Mouse (Mus musculus): ENCODE measurements around the gene Brsk1. TPM values are rescaled to one million over a fixed set of nuclear protein-coding genes. Genes with fewer than 3 reads are reported as not detected.
A peak's percentile ranks its signal among the peaks of the same experiment; 100 is the strongest.

Gene Brsk1
- total and polyA plus RNA-seq, 2 experiments from 2014 or later: 6.2 to 205 TPM

- Histone ChIP-seq H3K27ac (ENCODE audit: low read depth, low read length) (no peak overlapping the region), H3K4me3 (ENCODE audit: low read depth, low read length) (no peak overlapping the region), H3K9me3 (ENCODE audit: low read length) (no peaks in the 10 kb centered on the region), H3K36me3 (ENCODE audit: insufficient read depth) (peaks cover 18% of the 10 kb centered on the region), H3K9ac (no peak overlapping the region), H3K27me3 (ENCODE audit: insufficient read depth, low read length) (no peaks in the 10 kb centered on the region), H3K4me2 (ENCODE audit: low read depth) (no peak overlapping the region), H3K4me1 (ENCODE audit: insufficient read depth) (no peaks in the 10 kb centered on the region)
- ATAC-seq (no peak), DNase-seq (no peak)
- WGBS: 90% methylated on average over 2 of the region's 2 CpGs
- TF ChIP-seq CTCF (IDR thresholded peaks at IDR 0.05; ENCODE audit: low read depth): no peak
Measured at GRCm38 (mm10) chr7:4749169-4749568, 58.8 kb downstream of the Brsk1 start.

DNA sequence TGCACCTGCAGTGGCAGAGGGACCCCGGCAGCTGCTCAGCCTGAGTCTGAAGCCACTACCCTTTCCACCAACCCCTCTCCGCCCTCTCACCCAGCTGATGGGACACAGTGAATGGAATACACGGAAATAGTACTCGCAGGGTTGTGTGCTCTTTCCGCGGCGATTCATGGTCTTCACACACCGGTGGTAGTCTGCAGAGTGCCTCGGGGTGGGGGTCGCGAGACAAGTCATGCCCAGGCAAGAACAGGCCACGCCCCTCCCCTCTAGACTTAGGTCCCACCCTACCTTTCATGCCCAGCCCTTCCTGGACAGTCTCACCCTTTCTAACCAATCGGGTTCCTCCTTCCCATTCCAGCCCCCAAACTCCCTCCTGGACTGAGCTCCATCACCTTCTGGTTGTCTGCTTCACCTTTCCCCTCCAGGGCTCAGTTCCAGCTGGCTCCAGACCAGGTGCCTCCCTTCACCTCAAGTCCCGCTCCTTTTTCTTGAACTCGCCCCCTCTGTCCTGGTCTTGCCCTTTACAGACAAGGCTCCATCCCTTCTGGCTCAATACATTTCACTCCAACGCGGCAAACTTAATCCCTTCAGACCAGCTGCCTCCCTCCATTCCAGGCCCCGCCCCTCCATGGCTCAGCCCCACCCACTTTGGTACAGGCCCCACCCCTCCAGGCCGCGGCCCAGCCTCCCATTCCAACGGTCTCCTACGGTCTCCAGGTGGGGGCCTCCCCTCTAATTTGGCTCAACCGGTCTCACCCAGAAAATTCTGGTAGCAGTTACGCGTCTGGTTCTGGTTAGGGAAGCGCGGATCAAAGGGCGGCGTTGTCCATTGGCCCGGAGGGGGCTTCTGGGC is 61.8 kb downstream of the Brsk1 start:
- Histone ChIP-seq H3K4me2 (ENCODE audit: low read depth) (peak overlapping the region; percentile 48), H3K4me1 (ENCODE audit: insufficient read depth) (no peaks in the 10 kb centered on the region), H3K9ac (peak overlapping the region; percentile 14; the same call in 1 of the 2 replicates), H3K27ac (ENCODE audit: low read depth, low read length) (no peak overlapping the region), H3K27me3 (ENCODE audit: insufficient read depth, low read length) (no peaks in the 10 kb centered on the region), H3K36me3 (ENCODE audit: insufficient read depth) (no peaks in the 10 kb centered on the region), H3K9me3 (ENCODE audit: low read length) (no peaks in the 10 kb centered on the region), H3K4me3 (ENCODE audit: low read depth, low read length) (peak overlapping the region; percentile 20)
- no peak for TF ChIP-seq CTCF (IDR thresholded peaks at IDR 0.05; ENCODE audit: low read depth)
- DNase-seq (no peak), ATAC-seq (peak; percentile 42)
- WGBS: 2% methylated on average over 30 of the region's 30 CpGs

DNA sequence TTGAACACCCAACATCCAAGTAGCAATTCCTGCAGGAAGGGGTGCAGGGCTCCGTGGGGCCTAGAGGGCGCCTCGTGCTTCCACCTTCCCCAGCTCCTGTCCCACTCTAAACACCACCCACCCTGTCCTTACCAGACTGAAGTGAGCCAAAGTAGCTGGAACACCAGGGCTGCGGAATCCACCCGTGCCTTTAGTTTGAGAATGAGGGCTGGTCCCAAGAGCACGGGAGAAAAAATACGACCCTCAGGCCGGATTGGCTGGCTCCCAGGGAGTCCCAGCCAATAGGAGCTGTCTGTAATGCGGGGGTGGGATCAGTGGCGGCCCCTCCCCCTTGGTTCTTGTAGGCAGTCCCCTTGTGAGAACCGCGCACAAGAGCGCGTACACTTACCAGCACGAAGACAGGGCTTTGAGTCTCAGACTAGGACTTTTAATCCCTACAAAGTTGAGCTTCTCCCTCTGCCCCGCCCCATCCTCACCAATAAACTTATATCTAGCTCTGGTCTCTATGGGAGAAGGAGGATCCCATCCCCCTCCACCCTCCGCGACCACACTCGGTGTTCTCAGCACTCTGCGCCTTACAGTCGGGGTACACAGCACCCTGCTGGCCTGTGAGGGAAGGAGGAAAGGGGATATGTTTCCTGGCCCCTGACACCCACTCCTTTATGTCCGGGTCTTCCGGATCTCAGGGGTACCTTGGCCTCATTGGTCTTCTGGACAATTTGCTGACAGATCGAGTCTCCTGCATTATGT is 62.6 kb downstream of the Brsk1 start, which contains the start of gene Cox6b2:
Cox6b2 (minus strand) TSS at position 274 of the 750 bp plus-strand sequence.
- H3K9me3 ChIP-seq (ENCODE audit: low read length): no peaks in the 10 kb centered on the region
- H3K4me3 ChIP-seq (ENCODE audit: low read depth, low read length): peak within 1 kb of the TSS; percentile 20
- 4% methylated on average over 24 of the region's 24 CpGs for WGBS
- no peaks in the 10 kb centered on the region for H3K36me3 ChIP-seq (ENCODE audit: insufficient read depth)
- H3K9ac ChIP-seq: peak within 1 kb of the TSS; percentile 14
- ATAC-seq: peak; percentile 94
- 0 out of 2 replicates have a peak, but pooled peaks have one; percentile 13 for TF ChIP-seq CTCF (IDR thresholded peaks at IDR 0.05; ENCODE audit: low read depth)
- peak within 1 kb of the TSS; percentile 48 for H3K4me2 ChIP-seq (ENCODE audit: low read depth)
- no peaks in the 10 kb centered on the region for H3K4me1 ChIP-seq (ENCODE audit: insufficient read depth)
- peak; percentile 84 for DNase-seq
- no peaks in the 10 kb centered on the region for H3K27me3 ChIP-seq (ENCODE audit: insufficient read depth, low read length)
- H3K27ac ChIP-seq (ENCODE audit: low read depth, low read length): no peak within 1 kb of the TSS

DNA sequence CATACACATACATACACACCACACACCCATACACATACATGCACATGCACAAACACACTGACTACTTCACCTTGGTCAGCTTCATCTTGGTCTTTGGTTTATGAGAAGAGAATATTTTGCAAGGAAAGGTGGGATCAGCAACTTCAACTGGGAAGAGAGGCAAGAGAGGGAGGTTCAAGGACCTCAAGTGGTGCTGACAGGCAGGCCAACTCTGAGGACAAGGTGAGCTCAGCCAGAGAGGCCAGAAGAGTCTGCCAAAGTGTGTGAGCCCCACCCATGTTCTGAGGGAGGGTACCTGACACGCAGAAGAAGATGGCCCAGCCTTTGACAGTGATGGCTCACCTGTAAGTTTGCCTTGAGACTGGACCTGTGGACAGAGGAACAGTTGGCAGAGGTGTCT is 69.3 kb downstream of the Brsk1 start:
- H3K4me2 ChIP-seq (ENCODE audit: low read depth): no peak overlapping the region
- H3K27me3 ChIP-seq (ENCODE audit: insufficient read depth, low read length): no peaks in the 10 kb centered on the region
- DNase-seq (no peak), ATAC-seq (no peak)
- no peaks in the 10 kb centered on the region for H3K9me3 ChIP-seq (ENCODE audit: low read length)
- H3K4me3 ChIP-seq (ENCODE audit: low read depth, low read length): no peak overlapping the region
- H3K4me1 ChIP-seq (ENCODE audit: insufficient read depth): no peaks in the 10 kb centered on the region
- whole genome bisulfite sequencing: 42% methylated on average over 1 of the region's 1 CpGs
- no peak for TF ChIP-seq CTCF (IDR thresholded peaks at IDR 0.05; ENCODE audit: low read depth)
- H3K36me3 ChIP-seq (ENCODE audit: insufficient read depth): no peaks in the 10 kb centered on the region
- H3K27ac ChIP-seq (ENCODE audit: low read depth, low read length): no peak overlapping the region
- no peak overlapping the region for H3K9ac ChIP-seq

DNA sequence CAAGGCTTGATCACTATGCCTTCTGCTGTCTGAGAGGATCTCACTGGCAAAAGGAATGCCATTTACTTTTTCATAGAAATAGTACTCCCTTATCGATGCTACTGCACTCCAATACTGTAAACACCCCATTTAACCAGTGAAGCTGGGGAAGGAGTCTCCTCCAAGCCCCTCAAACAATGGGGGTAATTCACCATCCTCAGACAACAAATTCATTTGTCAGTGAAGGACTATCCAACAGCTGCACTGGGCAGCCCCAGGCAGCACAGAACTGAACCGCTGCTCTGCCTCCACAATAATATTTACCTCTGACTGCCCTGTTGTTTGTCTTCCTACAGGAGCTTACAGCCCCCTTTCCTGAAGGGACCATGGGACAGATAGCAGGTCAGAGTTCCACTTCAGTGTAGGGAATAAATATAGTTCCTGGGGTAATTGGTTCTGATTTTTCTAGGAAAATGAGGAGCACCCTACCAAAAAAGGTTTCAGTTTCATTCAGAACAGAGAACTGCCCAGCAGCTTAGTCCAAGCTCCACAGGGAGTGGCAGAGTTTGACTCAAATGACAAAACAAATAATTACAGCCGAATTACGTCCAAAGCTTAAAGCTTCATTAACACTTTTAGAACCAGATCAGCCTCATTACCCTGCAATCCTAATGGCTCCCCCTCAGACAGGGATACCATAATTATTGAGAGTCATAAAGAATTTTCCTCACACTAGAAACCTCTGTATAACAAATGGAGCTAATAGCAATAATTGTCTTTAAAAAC is 74.7 kb downstream of the Brsk1 start:
- ATAC-seq: no peak
- no peaks in the 10 kb centered on the region for H3K36me3 ChIP-seq (ENCODE audit: insufficient read depth)
- H3K9ac ChIP-seq: no peak overlapping the region
- TF ChIP-seq CTCF (IDR thresholded peaks at IDR 0.05; ENCODE audit: low read depth): no peak
- H3K4me1 ChIP-seq (ENCODE audit: insufficient read depth): no peaks in the 10 kb centered on the region
- H3K27me3 ChIP-seq (ENCODE audit: insufficient read depth, low read length): no peaks in the 10 kb centered on the region
- H3K27ac ChIP-seq (ENCODE audit: low read depth, low read length): no peak overlapping the region
- DNase-seq: no peak
- H3K4me3 ChIP-seq (ENCODE audit: low read depth, low read length): no peak overlapping the region
- 3% methylated on average over 4 of the region's 4 CpGs for WGBS
- no peak overlapping the region for H3K4me2 ChIP-seq (ENCODE audit: low read depth)
- H3K9me3 ChIP-seq (ENCODE audit: low read length): no peaks in the 10 kb centered on the region

Other genes starting within 250 kb of the Brsk1 start
- 73.9 and 84.5 TPM in 2 replicates for gene Rdh13, start 245.0 kb upstream of the Brsk1 start, total RNA-seq (2014; rRNA removed)
- gene Rdh13, start 245.0 kb upstream of the Brsk1 start, polyA plus RNA-seq (2015; fragmentation: Nextera tagmentation; extraction: Ambion mirVana): 28.5 and 37.9 TPM in 2 replicates
- gene Eps8l1, start 229.9 kb upstream of the Brsk1 start, total RNA-seq (2014; rRNA removed): 3.2 and 8.6 TPM in 2 replicates
- gene Eps8l1, start 229.9 kb upstream of the Brsk1 start, polyA plus RNA-seq (2015; fragmentation: Nextera tagmentation; extraction: Ambion mirVana): 4.6 and 7.4 TPM in 2 replicates
- gene Ppp1r12c, start 188.9 kb upstream of the Brsk1 start, total RNA-seq (2014; rRNA removed): 94.2 and 100 TPM in 2 replicates
- gene Ppp1r12c, start 188.9 kb upstream of the Brsk1 start, polyA plus RNA-seq (2015; fragmentation: Nextera tagmentation; extraction: Ambion mirVana): 27.8 and 35.1 TPM in 2 replicates
- gene Tnnt1, start 174.2 kb upstream of the Brsk1 start, total RNA-seq (2014; rRNA removed): 0.77 and 2.9 TPM in 2 replicates
- 3.4 and 3.9 TPM in 2 replicates for gene Tnnt1, start 174.2 kb upstream of the Brsk1 start, polyA plus RNA-seq (2015; fragmentation: Nextera tagmentation; extraction: Ambion mirVana)
- gene Tnni3, start 166.4 kb upstream of the Brsk1 start, total RNA-seq (2014; rRNA removed): 0.62 and 3.6 TPM in 2 replicates
- 0.89 and 1.2 TPM in 2 replicates for gene Tnni3, start 166.4 kb upstream of the Brsk1 start, polyA plus RNA-seq (2015; fragmentation: Nextera tagmentation; extraction: Ambion mirVana)
- 0.62 and 2.2 TPM in 2 replicates for gene Dnaaf3, start 158.2 kb upstream of the Brsk1 start, total RNA-seq (2014; rRNA removed)
- gene Dnaaf3, start 158.2 kb upstream of the Brsk1 start, polyA plus RNA-seq (2015; fragmentation: Nextera tagmentation; extraction: Ambion mirVana): 1.3 and 2.0 TPM in 2 replicates
- 170 and 231 TPM in 2 replicates for gene Syt5, start 143.1 kb upstream of the Brsk1 start, total RNA-seq (2014; rRNA removed)
- gene Syt5, start 143.1 kb upstream of the Brsk1 start, polyA plus RNA-seq (2015; fragmentation: Nextera tagmentation; extraction: Ambion mirVana): 301 and 305 TPM in 2 replicates
- 0.54 and 2.9 TPM in 2 replicates for gene Ptprh, start 86.6 kb upstream of the Brsk1 start, total RNA-seq (2014; rRNA removed)
- gene Ptprh, start 86.6 kb upstream of the Brsk1 start, polyA plus RNA-seq (2015; fragmentation: Nextera tagmentation; extraction: Ambion mirVana): 1.0 and 1.1 TPM in 2 replicates
- gene Tmem86b, start 59.2 kb upstream of the Brsk1 start, total RNA-seq (2014; rRNA removed): 10.8 and 11.8 TPM in 2 replicates
- 0.64 and 0.70 TPM in 2 replicates for gene Tmem86b, start 59.2 kb upstream of the Brsk1 start, polyA plus RNA-seq (2015; fragmentation: Nextera tagmentation; extraction: Ambion mirVana)
- gene Ppp6r1, start 31.6 kb upstream of the Brsk1 start, total RNA-seq (2014; rRNA removed): 89.3 and 99.1 TPM in 2 replicates
- gene Ppp6r1, start 31.6 kb upstream of the Brsk1 start, polyA plus RNA-seq (2015; fragmentation: Nextera tagmentation; extraction: Ambion mirVana): 5.1 and 8.3 TPM in 2 replicates
- gene Hspbp1, start 5.5 kb upstream of the Brsk1 start, total RNA-seq (2014; rRNA removed): 188 and 219 TPM in 2 replicates
- 206 and 214 TPM in 2 replicates for gene Hspbp1, start 5.5 kb upstream of the Brsk1 start, polyA plus RNA-seq (2015; fragmentation: Nextera tagmentation; extraction: Ambion mirVana)
- not detected in 2 replicates for gene Tmem150b, start 34.6 kb downstream of the Brsk1 start, total RNA-seq (2014; rRNA removed)
- 0.18 TPM in 1 of 2 replicates, not detected in the other for gene Tmem150b, start 34.6 kb downstream of the Brsk1 start, polyA plus RNA-seq (2015; fragmentation: Nextera tagmentation; extraction: Ambion mirVana)
- 36.8 and 59.1 TPM in 2 replicates for gene Kmt5c, start 49.5 kb downstream of the Brsk1 start, total RNA-seq (2014; rRNA removed)
- gene Kmt5c, start 49.5 kb downstream of the Brsk1 start, polyA plus RNA-seq (2015; fragmentation: Nextera tagmentation; extraction: Ambion mirVana): 32.3 and 35.1 TPM in 2 replicates
- gene Cox6b2, start 62.5 kb downstream of the Brsk1 start, total RNA-seq (2014; rRNA removed): 3.8 and 4.8 TPM in 2 replicates
- 19.8 and 23.3 TPM in 2 replicates for gene Cox6b2, start 62.5 kb downstream of the Brsk1 start, polyA plus RNA-seq (2015; fragmentation: Nextera tagmentation; extraction: Ambion mirVana)
- not detected in 2 replicates for gene Fam71e2, start 80.7 kb downstream of the Brsk1 start, total RNA-seq (2014; rRNA removed)
- gene Fam71e2, start 80.7 kb downstream of the Brsk1 start, polyA plus RNA-seq (2015; fragmentation: Nextera tagmentation; extraction: Ambion mirVana): not detected in 2 replicates
- 1.2 and 2.6 TPM in 2 replicates for gene Il11, start 92.3 kb downstream of the Brsk1 start, total RNA-seq (2014; rRNA removed)
- gene Il11, start 92.3 kb downstream of the Brsk1 start, polyA plus RNA-seq (2015; fragmentation: Nextera tagmentation; extraction: Ambion mirVana): 1.2 and 2.1 TPM in 2 replicates
- not detected in 2 replicates for gene Tmem190, start 92.3 kb downstream of the Brsk1 start, total RNA-seq (2014; rRNA removed)
- not detected in 2 replicates for gene Tmem190, start 92.3 kb downstream of the Brsk1 start, polyA plus RNA-seq (2015; fragmentation: Nextera tagmentation; extraction: Ambion mirVana)
- 7.3 and 10.1 TPM in 2 replicates for gene Tmem238, start 99.1 kb downstream of the Brsk1 start, total RNA-seq (2014; rRNA removed)
- 13.3 and 15.0 TPM in 2 replicates for gene Tmem238, start 99.1 kb downstream of the Brsk1 start, polyA plus RNA-seq (2015; fragmentation: Nextera tagmentation; extraction: Ambion mirVana)
- gene Rpl28, start 102.3 kb downstream of the Brsk1 start, total RNA-seq (2014; rRNA removed): 161 and 191 TPM in 2 replicates
- gene Rpl28, start 102.3 kb downstream of the Brsk1 start, polyA plus RNA-seq (2015; fragmentation: Nextera tagmentation; extraction: Ambion mirVana): 313 and 332 TPM in 2 replicates
- gene Ube2s, start 122.0 kb downstream of the Brsk1 start, total RNA-seq (2014; rRNA removed): 300 and 347 TPM in 2 replicates
- gene Ube2s, start 122.0 kb downstream of the Brsk1 start, polyA plus RNA-seq (2015; fragmentation: Nextera tagmentation; extraction: Ambion mirVana): 232 and 259 TPM in 2 replicates
- gene Shisa7, start 154.1 kb downstream of the Brsk1 start, total RNA-seq (2014; rRNA removed): 52.4 and 66.6 TPM in 2 replicates
- gene Shisa7, start 154.1 kb downstream of the Brsk1 start, polyA plus RNA-seq (2015; fragmentation: Nextera tagmentation; extraction: Ambion mirVana): 6.8 and 9.4 TPM in 2 replicates
- gene Isoc2b, start 179.7 kb downstream of the Brsk1 start, total RNA-seq (2014; rRNA removed): 2.5 and 6.6 TPM in 2 replicates
- gene Isoc2b, start 179.7 kb downstream of the Brsk1 start, polyA plus RNA-seq (2015; fragmentation: Nextera tagmentation; extraction: Ambion mirVana): 3.5 and 3.7 TPM in 2 replicates
- gene Isoc2a, start 186.5 kb downstream of the Brsk1 start, total RNA-seq (2014; rRNA removed): 4.8 and 4.9 TPM in 2 replicates
- 0.26 and 0.39 TPM in 2 replicates for gene Isoc2a, start 186.5 kb downstream of the Brsk1 start, polyA plus RNA-seq (2015; fragmentation: Nextera tagmentation; extraction: Ambion mirVana)
- 0.48 and 0.85 TPM in 2 replicates for gene Gm36210, start 215.9 kb downstream of the Brsk1 start, total RNA-seq (2014; rRNA removed)
- 0.29 and 0.47 TPM in 2 replicates for gene Gm36210, start 215.9 kb downstream of the Brsk1 start, polyA plus RNA-seq (2015; fragmentation: Nextera tagmentation; extraction: Ambion mirVana)
- 5.4 and 9.2 TPM in 2 replicates for gene Zfp628, start 224.6 kb downstream of the Brsk1 start, total RNA-seq (2014; rRNA removed)
- 5.8 and 6.0 TPM in 2 replicates for gene Zfp628, start 224.6 kb downstream of the Brsk1 start, polyA plus RNA-seq (2015; fragmentation: Nextera tagmentation; extraction: Ambion mirVana)
- 45.5 and 69.9 TPM in 2 replicates for gene Nat14, start 231.4 kb downstream of the Brsk1 start, total RNA-seq (2014; rRNA removed)
- 20.5 and 54.3 TPM in 2 replicates for gene Nat14, start 231.4 kb downstream of the Brsk1 start, polyA plus RNA-seq (2015; fragmentation: Nextera tagmentation; extraction: Ambion mirVana)
- gene Ssc5d, start 235.2 kb downstream of the Brsk1 start, total RNA-seq (2014; rRNA removed): 0.54 and 1.7 TPM in 2 replicates
- gene Ssc5d, start 235.2 kb downstream of the Brsk1 start, polyA plus RNA-seq (2015; fragmentation: Nextera tagmentation; extraction: Ambion mirVana): 0.51 and 0.63 TPM in 2 replicates